Mouse (Mus musculus): ENCODE measurements around the gene Sgms1. TPM values are rescaled to one million over a fixed set of nuclear protein-coding genes. Genes with fewer than 3 reads are reported as not detected.

Sgms1 gene
- polyA plus RNA-seq, 1 experiment from 2014 or later: 28.8 TPM

- WGBS (ENCODE audit: insufficient replicate concordance): 43% methylated on average over 5 of the region's 5 CpGs
- ATAC-seq (ENCODE audit: low read depth): no peak
Measured at GRCm38 (mm10) chr19:32302835-32303381, 86.6 kb downstream of the Sgms1 start.

GRCm38 (mm10) chr19:32301568-32301967, 87.9 kb downstream of the Sgms1 start:
- H3K36me3 ChIP-seq (ENCODE audit: control insufficient read depth, insufficient read depth): no peaks in the 10 kb centered on the region
- no peak for ATAC-seq (ENCODE audit: low read depth)
- WGBS (ENCODE audit: insufficient replicate concordance): 65% methylated on average over 3 of the region's 3 CpGs
- no peak overlapping the region for H3K9ac ChIP-seq (ENCODE audit: low read depth, low read length)
- no peaks in the 10 kb centered on the region for H3K9me3 ChIP-seq (replicated peaks; ENCODE audit: control insufficient read depth, low read length)
- no peak overlapping the region for H3K4me2 ChIP-seq (ENCODE audit: low read depth, low read length)
- H3K4me1 ChIP-seq (ENCODE audit: control insufficient read depth, low read depth, low read length): peaks cover 6% of the 10 kb centered on the region
- no peak overlapping the region for H3K27ac ChIP-seq (ENCODE audit: low read length)
- no peak overlapping the region for H3K4me3 ChIP-seq (ENCODE audit: low read depth, low read length)
- no peaks in the 10 kb centered on the region for H3K27me3 ChIP-seq (ENCODE audit: control insufficient read depth, insufficient read depth, low read depth, low read length)

More at GRCm38 (mm10) chr19:32302835-32303381, 86.6 kb downstream of the Sgms1 start:
- Histone ChIP-seq H3K27ac (ENCODE audit: low read length) (no peak overlapping the region), H3K36me3 (ENCODE audit: control insufficient read depth, insufficient read depth) (no peaks in the 10 kb centered on the region), H3K4me1 (ENCODE audit: control insufficient read depth, low read depth, low read length) (peaks cover 6% of the 10 kb centered on the region), H3K9me3 (replicated peaks; ENCODE audit: control insufficient read depth, low read length) (no peaks in the 10 kb centered on the region), H3K4me3 (ENCODE audit: low read depth, low read length) (no peak overlapping the region), H3K27me3 (ENCODE audit: control insufficient read depth, insufficient read depth, low read depth, low read length) (no peaks in the 10 kb centered on the region), H3K4me2 (ENCODE audit: low read depth, low read length) (no peak overlapping the region), H3K9ac (ENCODE audit: low read depth, low read length) (no peak overlapping the region)

GRCm38 (mm10) chr19:32298221-32298620, 91.3 kb downstream of the Sgms1 start:
- no peak overlapping the region for H3K27ac ChIP-seq (ENCODE audit: low read length)
- no peaks in the 10 kb centered on the region for H3K27me3 ChIP-seq (ENCODE audit: control insufficient read depth, insufficient read depth, low read depth, low read length)
- no peak overlapping the region for H3K4me3 ChIP-seq (ENCODE audit: low read depth, low read length)
- H3K4me1 ChIP-seq (ENCODE audit: control insufficient read depth, low read depth, low read length): no peaks in the 10 kb centered on the region
- H3K9me3 ChIP-seq (replicated peaks; ENCODE audit: control insufficient read depth, low read length): no peaks in the 10 kb centered on the region
- H3K36me3 ChIP-seq (ENCODE audit: control insufficient read depth, insufficient read depth): no peaks in the 10 kb centered on the region
- no peak overlapping the region for H3K4me2 ChIP-seq (ENCODE audit: low read depth, low read length)
- H3K9ac ChIP-seq (ENCODE audit: low read depth, low read length): no peak overlapping the region
- WGBS (ENCODE audit: insufficient replicate concordance): 65% methylated on average over 7 of the region's 7 CpGs
- peak; percentile 47; the same call in 1 of the 2 replicates for ATAC-seq (ENCODE audit: low read depth)

- H3K4me3 ChIP-seq (ENCODE audit: low read depth, low read length): no peak overlapping the region
- ATAC-seq (ENCODE audit: low read depth): no peak
- H3K9me3 ChIP-seq (replicated peaks; ENCODE audit: control insufficient read depth, low read length): no peaks in the 10 kb centered on the region
- no peak overlapping the region for H3K4me2 ChIP-seq (ENCODE audit: low read depth, low read length)
- H3K4me1 ChIP-seq (ENCODE audit: control insufficient read depth, low read depth, low read length): peaks cover 7% of the 10 kb centered on the region
- H3K9ac ChIP-seq (ENCODE audit: low read depth, low read length): no peak overlapping the region
- no peak overlapping the region for H3K27ac ChIP-seq (ENCODE audit: low read length)
- H3K36me3 ChIP-seq (ENCODE audit: control insufficient read depth, insufficient read depth): no peaks in the 10 kb centered on the region
- 65% methylated on average over 7 of the region's 7 CpGs for WGBS (ENCODE audit: insufficient replicate concordance)
- H3K27me3 ChIP-seq (ENCODE audit: control insufficient read depth, insufficient read depth, low read depth, low read length): no peaks in the 10 kb centered on the region
Measured at GRCm38 (mm10) chr19:32296863-32297262, 92.7 kb downstream of the Sgms1 start.

GRCm38 (mm10) chr19:32295581-32295980, 93.9 kb downstream of the Sgms1 start:
- no peak overlapping the region for H3K4me3 ChIP-seq (ENCODE audit: low read depth, low read length)
- H3K27ac ChIP-seq (ENCODE audit: low read length): no peak overlapping the region
- no peaks in the 10 kb centered on the region for H3K9me3 ChIP-seq (replicated peaks; ENCODE audit: control insufficient read depth, low read length)
- 71% methylated on average over 7 of the region's 7 CpGs for WGBS (ENCODE audit: insufficient replicate concordance)
- H3K27me3 ChIP-seq (ENCODE audit: control insufficient read depth, insufficient read depth, low read depth, low read length): no peaks in the 10 kb centered on the region
- no peak overlapping the region for H3K9ac ChIP-seq (ENCODE audit: low read depth, low read length)
- H3K36me3 ChIP-seq (ENCODE audit: control insufficient read depth, insufficient read depth): no peaks in the 10 kb centered on the region
- no peak for ATAC-seq (ENCODE audit: low read depth)
- H3K4me2 ChIP-seq (ENCODE audit: low read depth, low read length): no peak overlapping the region
- H3K4me1 ChIP-seq (ENCODE audit: control insufficient read depth, low read depth, low read length): peaks cover 9% of the 10 kb centered on the region

GRCm38 (mm10) chr19:32292782-32293776, 96.4 kb downstream of the Sgms1 start:
- no peak overlapping the region for H3K4me2 ChIP-seq (ENCODE audit: low read depth, low read length)

GRCm38 (mm10) chr19:32292067-32292739, 97.3 kb downstream of the Sgms1 start:
- H3K36me3 ChIP-seq (ENCODE audit: control insufficient read depth, insufficient read depth): no peaks in the 10 kb centered on the region
- H3K4me3 ChIP-seq (ENCODE audit: low read depth, low read length): no peak overlapping the region
- peaks cover 9% of the 10 kb centered on the region for H3K4me1 ChIP-seq (ENCODE audit: control insufficient read depth, low read depth, low read length)
- no peak overlapping the region for H3K9ac ChIP-seq (ENCODE audit: low read depth, low read length)
- no peak overlapping the region for H3K27ac ChIP-seq (ENCODE audit: low read length)
- no peaks in the 10 kb centered on the region for H3K9me3 ChIP-seq (replicated peaks; ENCODE audit: control insufficient read depth, low read length)
- H3K4me2 ChIP-seq (ENCODE audit: low read depth, low read length): no peak overlapping the region; the same call in 1 of the 2 replicates
- WGBS (ENCODE audit: insufficient replicate concordance): 60% methylated on average over 12 of the region's 12 CpGs
- 0 out of 2 replicates have a peak, but pooled peaks have one; percentile 13 for ATAC-seq (ENCODE audit: low read depth)
- H3K27me3 ChIP-seq (ENCODE audit: control insufficient read depth, insufficient read depth, low read depth, low read length): no peaks in the 10 kb centered on the region

More at GRCm38 (mm10) chr19:32292782-32293776, 96.4 kb downstream of the Sgms1 start:
- H3K4me3 ChIP-seq (ENCODE audit: low read depth, low read length): no peak overlapping the region
- ATAC-seq (ENCODE audit: low read depth): no peak
- 0 out of 2 replicates have a peak overlapping the region, but pooled peaks have one; percentile 15 for H3K27ac ChIP-seq (ENCODE audit: low read length)
- H3K36me3 ChIP-seq (ENCODE audit: control insufficient read depth, insufficient read depth): no peaks in the 10 kb centered on the region
- WGBS (ENCODE audit: insufficient replicate concordance): 52% methylated on average over 12 of the region's 12 CpGs
- no peaks in the 10 kb centered on the region for H3K9me3 ChIP-seq (replicated peaks; ENCODE audit: control insufficient read depth, low read length)
- H3K4me1 ChIP-seq (ENCODE audit: control insufficient read depth, low read depth, low read length): peaks cover 9% of the 10 kb centered on the region
- no peaks in the 10 kb centered on the region for H3K27me3 ChIP-seq (ENCODE audit: control insufficient read depth, insufficient read depth, low read depth, low read length)
- H3K9ac ChIP-seq (ENCODE audit: low read depth, low read length): no peak overlapping the region

- Histone ChIP-seq H3K9ac (ENCODE audit: low read depth, low read length) (no peak overlapping the region), H3K9me3 (replicated peaks; ENCODE audit: control insufficient read depth, low read length) (no peaks in the 10 kb centered on the region), H3K27ac (ENCODE audit: low read length) (no peak overlapping the region), H3K4me3 (ENCODE audit: low read depth, low read length) (no peak overlapping the region), H3K4me1 (ENCODE audit: control insufficient read depth, low read depth, low read length) (peaks cover 9% of the 10 kb centered on the region), H3K36me3 (ENCODE audit: control insufficient read depth, insufficient read depth) (no peaks in the 10 kb centered on the region), H3K27me3 (ENCODE audit: control insufficient read depth, insufficient read depth, low read depth, low read length) (no peaks in the 10 kb centered on the region), H3K4me2 (ENCODE audit: low read depth, low read length) (no peak overlapping the region)
- ATAC-seq (ENCODE audit: low read depth): no peak
- 75% methylated on average over 5 of the region's 5 CpGs for WGBS (ENCODE audit: insufficient replicate concordance)
Measured at GRCm38 (mm10) chr19:32291130-32291529, 98.4 kb downstream of the Sgms1 start.

All from liver, embryonic 16.5 days (tissue).